Mouse (Mus musculus) common myeloid progenitor, adult 5-6 weeks (primary cell): ENCODE measurements at regions not wholly inside any gene's neighbourhood (a gene's known extent, or its start where the extent isn't known, plus 50 kb on each side); places are given as distances from the start of the nearest gene placed in this dataset.

Experiments
- ATAC-seq: replicated peaks from 2 replicates; pipeline ENCODE4 v1.8.0; 2016; ENCODE audit warnings: low read depth, mild to moderate bottlenecking, moderate TSS enrichment, inconsistent platforms; ENCODE audit not compliant: poor library complexity, severe bottlenecking

DNA sequence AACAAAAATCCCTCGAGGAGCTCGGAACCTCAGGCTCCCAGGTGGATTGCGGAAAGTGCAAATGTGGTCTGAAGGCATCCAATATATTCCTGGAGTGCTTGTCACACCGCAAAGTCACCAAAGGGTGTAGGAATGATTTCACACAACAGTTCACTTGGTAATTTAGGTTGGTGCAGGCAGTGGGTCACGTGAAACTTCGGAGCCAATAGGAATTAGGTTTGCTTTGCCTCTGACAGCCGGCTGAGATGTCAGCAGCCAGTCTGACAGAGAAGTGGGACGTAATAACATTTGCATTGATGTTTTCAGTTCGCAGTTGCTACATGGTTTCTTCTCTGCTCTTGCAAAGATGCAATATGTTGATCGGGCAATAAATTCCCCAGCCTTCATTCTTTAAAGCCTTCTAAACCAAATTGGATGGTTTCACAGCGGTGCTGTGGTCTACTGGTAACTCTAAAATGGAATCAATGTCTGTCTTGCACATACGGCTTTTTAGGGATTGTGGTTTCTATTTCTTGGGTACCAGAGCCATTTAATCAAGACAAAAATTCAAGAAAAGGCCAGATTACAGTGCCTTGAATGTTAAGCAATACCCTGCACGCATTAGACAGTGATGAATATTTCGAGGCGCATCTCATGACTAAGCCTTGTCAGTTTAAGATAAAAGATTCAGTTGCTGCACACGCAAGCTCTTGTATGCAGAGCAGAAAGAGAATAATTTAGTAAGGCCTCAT, 149.2 kb downstream of the Mtx2 start:
- no peak for ATAC-seq

DNA sequence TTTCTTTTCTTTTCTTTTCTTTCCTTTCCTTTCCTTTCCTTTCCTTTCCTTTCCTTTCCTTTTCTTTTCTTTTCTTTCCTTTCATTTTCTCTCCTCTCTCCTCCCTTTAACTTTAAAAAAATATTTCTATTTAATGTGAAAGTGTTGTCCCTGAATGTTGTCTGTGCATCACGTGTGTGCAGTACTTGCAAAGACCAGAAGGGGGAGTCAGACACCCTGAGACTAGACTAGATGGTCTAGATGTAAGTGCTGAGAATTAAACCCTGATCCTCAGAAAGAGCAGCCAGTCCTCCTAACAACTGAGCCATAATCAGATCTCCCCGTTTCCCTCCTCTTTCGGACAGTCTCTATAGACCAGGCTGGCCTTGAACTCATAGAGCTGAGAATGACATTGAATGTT, 151.7 kb downstream of the Mtx2 start:
- no peak for ATAC-seq

DNA sequence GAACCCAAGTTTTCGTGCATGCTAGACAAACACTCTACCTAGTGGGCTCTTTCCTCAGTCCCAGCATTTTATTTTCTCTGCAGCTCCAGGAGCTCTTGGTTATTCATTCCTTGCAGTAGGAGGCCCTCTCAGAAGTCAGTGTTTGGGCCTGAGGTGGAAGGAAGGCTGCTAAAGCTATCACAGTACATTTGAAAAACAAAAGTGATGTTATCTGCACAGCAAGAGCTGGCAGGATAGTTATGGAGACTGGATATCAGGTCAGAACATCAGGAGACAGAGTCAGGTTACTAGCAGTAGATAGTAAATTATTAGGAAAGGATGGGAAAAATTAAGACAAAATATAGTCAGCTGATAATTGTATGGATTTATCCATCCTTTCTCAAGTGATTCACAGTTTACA, 152.2 kb downstream of the Mtx2 start:
- ATAC-seq: no peak

DNA sequence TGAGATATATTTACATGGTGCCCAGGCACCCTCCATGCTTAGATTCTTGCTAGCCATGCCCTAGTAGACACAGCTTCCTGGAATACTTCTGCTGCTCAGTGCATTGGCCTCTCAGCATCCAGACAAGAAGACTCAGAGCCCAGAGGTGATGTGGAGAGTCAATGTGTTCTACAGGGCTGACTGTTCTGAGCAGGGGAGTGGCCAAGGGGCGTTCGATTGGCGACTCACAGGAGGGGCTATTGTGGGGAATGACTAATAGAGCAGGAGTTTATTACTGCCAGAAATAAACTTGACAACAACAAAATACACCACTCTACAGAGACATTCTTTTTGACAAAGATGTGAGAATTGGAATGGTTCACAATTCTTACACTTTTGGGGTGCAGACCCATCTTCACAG, 156.3 kb downstream of the Mtx2 start:
- no peak for ATAC-seq

DNA sequence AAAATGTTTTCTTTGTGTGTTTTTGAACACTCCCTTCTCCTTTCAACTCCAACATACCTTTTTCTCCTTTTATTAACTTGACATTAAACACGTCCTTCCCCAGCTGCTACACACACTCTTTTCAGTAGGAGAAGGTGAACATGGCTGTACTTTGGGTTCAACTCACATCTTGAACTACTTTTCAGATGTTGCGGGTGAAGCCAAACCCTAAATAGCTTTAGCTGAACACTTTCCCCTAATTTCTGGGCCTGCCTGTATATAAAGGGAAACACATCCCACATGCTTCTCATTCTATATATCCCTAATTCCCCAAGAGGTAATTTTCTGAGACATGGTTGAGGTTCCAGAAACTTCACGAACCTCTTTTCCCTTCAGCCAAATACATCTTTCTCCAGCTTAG, 168.2 kb downstream of the Mtx2 start:
- no peak for ATAC-seq

DNA sequence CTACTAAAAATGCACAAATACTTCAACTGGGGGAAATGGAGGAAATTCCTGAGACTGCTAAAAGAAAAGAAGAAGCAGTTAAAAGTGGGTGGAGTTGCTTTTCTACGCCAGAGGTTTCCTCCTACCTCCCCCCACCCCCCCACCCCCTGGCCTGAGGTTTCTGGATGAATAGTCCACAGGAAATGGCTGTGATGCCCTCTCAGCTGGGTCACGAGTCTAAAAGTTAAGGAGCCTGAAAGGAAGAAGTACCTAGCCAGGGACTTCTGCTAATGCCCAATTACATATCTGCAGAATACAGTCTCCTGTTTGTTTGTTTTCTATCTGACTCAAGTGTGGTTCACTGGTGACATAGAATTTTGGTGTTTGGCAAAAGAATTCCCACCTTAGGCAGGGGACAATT, 169.4 kb downstream of the Mtx2 start:
- ATAC-seq: peak; percentile 45; the same call in 1 of the 2 replicates

DNA sequence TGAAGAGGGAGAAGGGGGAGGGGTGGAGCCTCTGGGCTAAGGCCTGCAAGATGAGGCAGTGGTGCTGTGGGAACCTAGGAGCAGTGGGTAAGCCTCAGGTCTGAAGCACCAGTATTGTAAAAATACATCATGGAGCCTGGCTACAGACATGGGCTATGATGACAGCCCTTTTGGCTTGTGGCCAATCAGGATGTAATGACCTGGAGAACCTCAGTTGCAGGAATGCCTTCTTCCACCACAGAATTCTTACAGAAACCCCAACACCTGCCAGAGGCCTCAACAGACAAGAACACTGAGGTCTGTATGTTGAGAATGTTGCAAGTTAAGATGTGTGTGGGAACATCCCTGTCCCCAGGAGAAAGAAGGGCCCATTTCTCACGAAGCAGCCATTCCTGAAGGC, 172.1 kb downstream of the Mtx2 start:
- no peak for ATAC-seq

DNA sequence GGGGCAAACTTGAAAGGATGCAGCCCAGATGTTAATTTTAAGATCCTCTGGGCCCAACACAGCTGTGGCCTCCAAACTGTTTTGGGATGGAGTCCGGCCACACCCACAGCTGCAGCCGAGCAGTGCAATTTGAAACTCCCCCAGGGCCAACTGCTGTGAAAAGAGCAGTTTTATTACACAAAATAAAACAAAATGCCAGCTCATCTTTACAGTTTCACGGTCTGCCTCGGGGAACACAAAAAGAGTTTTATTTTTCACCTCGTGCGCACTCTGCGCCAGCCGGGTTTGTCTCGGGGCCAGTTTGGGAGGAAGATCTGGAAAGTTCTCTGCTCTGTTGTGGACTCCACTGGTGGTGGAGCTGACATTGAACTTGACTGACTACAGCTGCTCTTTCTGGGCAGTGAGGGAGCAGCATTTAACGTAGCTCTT, 174.8 kb downstream of the Mtx2 start:
- no peak for ATAC-seq

DNA sequence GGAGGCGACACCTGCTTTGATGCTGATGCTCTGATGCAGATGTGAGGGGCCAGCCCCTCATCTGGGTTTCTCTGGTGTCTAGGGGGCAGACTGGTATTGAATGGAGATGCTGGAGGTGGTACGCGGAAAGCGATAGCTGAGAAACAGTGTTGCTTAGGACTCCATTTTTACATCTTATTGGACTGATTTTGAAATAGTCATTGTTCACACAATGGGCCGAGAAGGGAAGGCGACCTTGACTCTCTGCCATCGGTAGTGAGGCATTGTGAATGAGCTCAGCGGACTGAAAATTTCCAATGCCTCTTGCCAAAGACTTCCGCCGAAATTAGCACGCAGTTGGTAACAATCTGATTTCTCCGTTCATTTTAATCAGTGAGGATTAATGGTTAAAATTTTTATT, 177.0 kb downstream of the Mtx2 start:
- no peak for ATAC-seq

DNA sequence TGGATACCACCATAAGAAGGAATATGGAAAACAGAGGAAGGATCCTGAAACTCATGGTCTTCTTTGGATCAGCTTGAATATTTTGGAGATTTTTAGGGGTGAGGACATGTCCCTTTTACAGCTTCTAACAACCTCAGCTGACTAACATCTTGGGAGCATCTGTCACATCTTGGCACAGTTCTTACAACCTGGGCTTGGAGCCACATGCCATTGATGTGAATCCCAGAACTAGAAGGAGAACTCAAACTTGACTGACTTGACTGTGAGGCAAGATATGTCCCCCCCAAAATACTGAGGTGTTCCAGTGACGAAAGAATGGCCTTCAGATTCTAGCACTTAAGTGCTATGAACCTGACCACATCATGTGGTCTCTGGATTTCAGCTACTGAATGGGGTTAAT, 182.5 kb downstream of the Mtx2 start:
- ATAC-seq: no peak

DNA sequence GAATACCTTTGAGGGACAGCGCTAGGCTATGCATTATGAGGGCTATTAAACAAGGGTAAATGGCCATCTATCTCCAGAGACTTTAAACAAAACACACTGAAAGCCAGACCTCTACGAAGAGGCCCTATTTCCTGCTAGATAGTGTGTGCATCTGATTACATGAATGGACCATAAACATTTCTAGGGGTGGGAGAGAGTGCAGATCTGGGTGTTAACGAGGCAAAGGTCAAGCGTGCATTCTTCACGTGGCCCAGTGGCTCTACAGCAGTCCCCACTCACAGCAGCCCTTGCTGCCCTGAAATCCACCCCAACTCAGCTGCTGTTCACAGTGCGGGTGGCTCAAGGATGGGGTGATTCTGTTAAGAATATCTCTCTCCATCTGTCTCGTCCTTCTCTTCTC, 185.0 kb downstream of the Mtx2 start:
- no peak for ATAC-seq

DNA sequence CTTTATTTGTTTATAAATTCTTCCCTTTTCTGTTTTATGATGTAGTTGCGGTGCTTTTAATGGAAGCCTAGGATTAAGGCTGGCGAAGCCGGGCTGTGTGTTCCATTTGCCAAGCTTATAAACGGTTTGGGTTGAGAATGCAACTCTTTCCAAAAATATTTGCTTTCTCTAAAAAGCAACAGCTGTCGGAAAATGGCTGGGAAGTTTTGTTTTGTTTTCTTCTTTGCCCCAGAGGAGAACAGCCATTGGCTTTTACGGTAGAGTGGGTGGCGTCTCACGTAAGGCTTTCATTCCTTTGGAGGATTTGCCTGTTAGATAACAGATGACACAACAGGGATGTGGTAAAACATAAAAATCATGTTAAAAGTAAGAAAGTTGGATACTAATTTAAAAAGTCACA, 186.4 kb downstream of the Mtx2 start:
- ATAC-seq: no peak

DNA sequence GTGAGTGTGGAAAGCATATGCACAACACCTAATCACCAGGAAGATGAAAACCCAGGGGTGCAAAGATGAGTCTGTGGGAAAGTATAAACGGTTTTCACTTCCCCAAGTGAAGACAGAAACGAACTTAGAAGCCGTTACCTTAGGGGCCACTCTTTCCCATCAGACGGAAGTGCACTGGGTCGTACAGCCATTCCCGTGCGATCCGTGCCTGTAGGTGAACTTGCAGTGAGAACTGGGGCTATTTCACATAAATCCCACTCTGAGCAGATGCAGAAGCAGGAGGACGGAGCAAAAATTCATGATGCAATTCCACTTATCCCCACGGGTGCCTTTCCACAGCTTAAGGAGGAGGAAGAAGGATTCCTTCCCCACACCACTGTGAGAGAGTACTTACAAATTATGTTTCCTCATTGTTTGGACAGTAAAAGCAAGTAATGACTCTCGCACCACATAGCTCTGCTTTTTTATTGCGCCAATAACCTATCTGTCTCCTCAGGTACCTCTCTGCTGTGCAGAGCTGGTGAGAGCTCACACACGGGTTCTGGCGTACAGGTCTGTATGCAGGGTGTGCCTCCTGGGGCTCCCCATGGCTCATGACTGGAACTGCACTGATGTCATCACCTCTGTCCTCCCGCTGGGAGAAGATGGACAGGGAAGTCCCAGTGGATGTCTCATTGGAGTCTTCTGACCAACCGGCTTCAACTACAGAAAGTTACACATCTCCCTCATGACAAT, 189.6 kb downstream of the Mtx2 start:
- ATAC-seq: no peak

DNA sequence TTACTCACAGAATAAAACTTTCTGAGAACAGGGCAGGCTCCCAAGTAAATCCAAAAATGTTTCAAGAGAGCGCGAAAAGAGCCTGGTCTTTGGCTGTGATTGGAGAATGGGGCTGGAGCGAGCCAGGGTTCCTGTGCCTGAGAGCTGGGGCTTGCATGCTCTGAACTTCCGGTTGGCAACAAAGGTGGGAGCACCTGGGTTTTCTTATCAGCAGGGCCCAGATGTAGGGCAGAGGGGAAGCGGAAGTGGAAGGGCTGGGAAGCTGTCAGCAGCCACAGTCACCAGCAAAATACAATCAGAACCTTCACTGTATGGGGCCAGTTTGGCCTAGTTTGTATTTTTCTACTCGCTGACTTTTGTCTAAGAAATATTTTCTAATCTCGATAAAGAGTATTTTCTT, 193.9 kb downstream of the Mtx2 start:
- peak; percentile 47; the same call in 1 of the 2 replicates for ATAC-seq

DNA sequence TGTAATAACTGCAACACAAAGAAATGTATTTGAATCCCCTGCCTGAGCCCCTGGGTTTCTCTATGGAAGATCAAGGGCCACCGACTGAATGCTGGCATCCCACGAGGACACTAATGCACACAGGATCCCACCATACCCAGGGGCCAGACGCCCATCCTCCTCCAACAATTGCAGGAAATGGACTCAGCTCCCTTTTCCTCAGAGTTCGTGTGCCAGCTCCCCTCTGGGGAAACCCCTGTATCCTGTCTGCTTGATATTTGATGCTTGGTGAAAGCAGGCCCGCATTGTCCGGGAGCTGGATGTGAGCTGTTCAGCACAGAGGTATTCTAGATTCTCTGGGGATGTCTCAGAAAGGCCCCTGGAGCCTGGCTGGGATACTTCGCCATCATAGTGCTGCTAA, 196.0 kb downstream of the Mtx2 start:
- no peak for ATAC-seq

DNA sequence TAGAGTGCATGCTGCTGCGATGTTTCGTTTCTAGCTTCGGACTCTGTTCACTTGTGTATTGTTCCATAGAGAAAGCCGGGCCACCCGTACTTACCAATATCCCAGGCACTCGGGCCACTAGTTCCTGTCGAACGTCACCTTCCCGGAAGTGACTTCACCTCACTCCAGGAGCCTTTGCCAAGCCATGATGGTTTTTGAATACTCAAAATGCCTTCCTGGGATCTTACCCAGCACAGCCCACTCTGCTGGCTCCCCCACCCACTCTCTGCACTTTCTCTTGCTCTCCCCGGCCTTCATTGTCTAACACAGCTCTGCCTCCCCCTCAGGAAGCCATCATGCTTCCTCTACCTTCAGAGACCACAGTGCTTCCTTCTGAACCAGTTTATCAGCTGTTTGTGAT, 202.5 kb downstream of the Mtx2 start:
- ATAC-seq: no peak

DNA sequence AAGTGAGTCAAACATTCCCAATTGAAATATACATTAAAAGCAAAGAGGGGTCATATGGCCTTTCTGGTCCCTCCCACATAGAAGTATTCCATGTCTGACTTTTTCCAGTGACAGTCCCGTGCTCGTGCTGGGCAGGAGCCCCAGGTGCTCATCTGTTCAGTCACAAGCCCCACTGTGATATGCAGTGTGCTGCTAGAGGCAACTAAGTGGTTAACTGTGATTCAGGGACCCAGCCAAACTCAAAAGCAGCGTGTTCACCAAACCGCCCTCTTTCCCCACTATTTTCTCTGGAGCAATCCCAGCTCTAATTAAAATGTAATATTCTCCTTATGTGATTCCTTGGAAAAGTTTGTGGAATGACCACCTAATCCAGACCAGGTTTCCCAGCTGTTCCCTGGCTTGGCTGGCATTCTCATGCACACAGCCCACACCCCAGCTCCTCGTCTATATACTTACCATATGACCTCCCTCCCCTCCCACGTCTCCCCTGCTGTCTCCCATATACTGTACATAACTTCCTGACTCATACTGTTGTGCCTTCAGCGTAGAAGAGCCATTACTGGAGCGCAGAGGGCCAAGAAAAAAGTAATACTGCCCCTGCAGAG, 203.6 kb downstream of the Mtx2 start:
- ATAC-seq: no peak

DNA sequence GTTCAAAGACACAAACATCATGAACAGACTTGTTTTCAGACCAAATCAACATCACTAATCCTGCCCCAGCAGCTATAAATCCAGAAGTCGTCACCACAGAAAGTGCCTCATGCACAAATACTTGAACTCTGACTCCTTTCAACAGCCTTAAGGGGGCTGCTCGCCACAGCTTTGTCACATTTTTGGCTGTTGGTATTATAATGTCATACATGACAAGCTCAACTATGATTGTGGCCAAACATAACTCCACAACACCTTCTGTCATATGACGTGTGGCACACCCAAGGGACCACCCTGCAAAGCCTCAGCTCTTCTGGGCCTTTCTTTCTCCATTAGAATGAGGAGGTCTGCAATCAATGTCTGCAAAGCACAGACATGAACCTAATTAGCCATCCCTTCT, 209.1 kb downstream of the Mtx2 start:
- no peak for ATAC-seq

DNA sequence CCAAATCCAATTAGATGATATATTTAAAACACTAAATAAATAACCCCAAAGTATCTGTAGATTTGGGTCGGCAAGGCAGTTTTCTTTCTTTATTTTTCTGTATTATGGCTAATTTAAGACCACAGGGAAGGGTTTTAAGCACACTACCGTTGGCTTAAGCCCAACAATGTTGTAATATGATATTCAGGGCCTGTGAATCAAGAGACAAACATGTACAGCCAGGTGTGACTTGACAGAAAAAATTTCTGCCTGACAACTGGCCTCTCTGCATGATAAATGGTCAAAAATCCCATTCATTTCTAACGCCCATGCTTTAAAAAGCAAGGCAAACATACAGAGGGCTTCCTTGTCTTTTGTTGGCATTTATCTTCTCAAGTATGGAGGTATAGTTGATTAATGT, 213.5 kb downstream of the Mtx2 start:
- no peak for ATAC-seq

DNA sequence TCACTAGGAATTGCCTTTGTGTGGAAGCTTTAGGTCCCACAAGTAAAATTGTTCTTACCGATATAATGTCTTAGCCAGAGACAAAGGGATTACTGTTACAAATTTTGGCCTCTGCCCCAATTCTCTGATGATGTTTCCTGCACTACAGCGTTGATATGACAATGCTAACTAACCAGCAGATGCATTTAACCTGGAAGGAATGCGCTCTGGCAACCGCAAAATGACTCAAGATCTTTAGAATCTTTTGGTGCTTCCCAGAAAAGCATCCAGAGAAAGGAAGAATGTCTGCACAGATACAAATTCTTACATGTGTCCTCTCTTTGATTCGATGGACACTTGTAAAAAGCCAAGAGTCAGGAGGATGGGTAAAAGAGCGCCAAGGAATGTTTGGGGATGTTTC, 221.3 kb downstream of the Mtx2 start:
- no peak for ATAC-seq

DNA sequence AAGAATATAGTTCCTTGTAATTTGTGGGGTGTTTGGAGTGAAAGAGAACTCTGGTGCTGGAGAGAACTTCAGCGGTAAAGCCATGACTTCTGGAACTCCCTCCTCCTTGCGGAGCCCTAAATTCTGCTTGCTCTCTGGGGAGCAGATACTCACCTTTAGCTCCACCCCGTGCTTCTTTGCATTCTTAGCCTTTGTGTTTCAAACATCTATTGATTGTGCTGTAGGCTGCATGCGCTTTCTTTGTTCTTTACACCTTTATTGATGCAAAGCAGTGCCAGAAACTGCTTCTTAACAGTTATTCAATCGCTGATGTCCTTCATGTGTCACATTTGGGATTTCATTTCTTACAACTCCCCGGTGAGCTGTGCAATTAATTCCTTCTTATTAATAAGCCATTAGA, 222.5 kb downstream of the Mtx2 start:
- no peak for ATAC-seq
